8 mouse cellular contexts compared by ENCODE assay signal in genomic region chr7:24886308-24886633, GRCm38 (mm10). TPM values are rescaled to one million over a fixed set of nuclear protein-coding genes. Genes with fewer than 3 reads are reported as not detected.
DNase-seq lines count a peak whose midpoint lies in the region; ATAC-seq and TF ChIP-seq lines count a peak whose summit lies in the region.
"Had no signal": no experiment of that assay in that cellular context is flagged by ENCODE, and none has a peak within 500 bp of the region (broad histone marks: within the 10 kb centered on the region; RNA-seq: fewer than 3 reads in every experiment).

No protein-coding gene starts in this region.

- peak overlapping the region; percentile 64 for H3ac ChIP-seq in C2C12 (ENCODE audit: control insufficient read depth, insufficient read length, low read depth)

- ATAC-seq in G1E (ENCODE audit: extremely low read depth, insufficient number of reproducible peaks, low FRiP score, poor library complexity, severe bottlenecking), result no peak
- ATAC-seq in heart, embryonic 16.5 days (replicated peaks; ENCODE audit: extremely low read depth, insufficient read depth, low FRiP score), result no peak
- ATAC-seq in limb, embryonic 12.5 days (ENCODE audit: insufficient number of reproducible peaks, insufficient read depth, low FRiP score, low TSS enrichment, low read depth), result no peak
- no peak for ATAC-seq in stomach, embryonic 14.5 days (ENCODE audit: insufficient number of reproducible peaks, insufficient read depth, low FRiP score, low read depth)
- no peak for ATAC-seq in CD4-positive, CD25-positive, alpha-beta regulatory T cell, adult 4 months

- no peak for DNase-seq in G1E (ENCODE audit: low spot score)
- no peak for DNase-seq in frontal cortex, postnatal 25 days (ENCODE audit: low spot score in 2 of 2)

- peak overlapping the region; percentile 100 for H3K9ac ChIP-seq in heart, embryonic 16.5 days (ENCODE audit: low read length)
- H3K9ac ChIP-seq in limb, embryonic 12.5 days (replicated peaks), result peak overlapping the region; percentile 100
- H3K9ac ChIP-seq in stomach, embryonic 14.5 days (replicated peaks; ENCODE audit: low read depth, low read length), result peak overlapping the region; percentile 100

- H3K27ac ChIP-seq in heart, embryonic 16.5 days (ENCODE audit: low read length), result no peak overlapping the region
- peak overlapping the region; percentile 53; the same call in 1 of the 2 replicates for H3K27ac ChIP-seq in limb, embryonic 12.5 days
- H3K27ac ChIP-seq in stomach, embryonic 14.5 days (ENCODE audit: low read length), result no peak overlapping the region

- H3K4me2 ChIP-seq in heart, embryonic 16.5 days (ENCODE audit: low read depth, low read length), result peak overlapping the region; percentile 85
- peak overlapping the region; percentile 89 for H3K4me2 ChIP-seq in limb, embryonic 12.5 days
- H3K4me2 ChIP-seq in stomach, embryonic 14.5 days (replicated peaks; ENCODE audit: low read depth, low read length), result peak overlapping the region; percentile 85

- H3K4me1 ChIP-seq in G1E (ENCODE audit: insufficient read depth, low read depth, low read length), result peaks cover 58% of the 10 kb centered on the region
- peaks cover 21% of the 10 kb centered on the region for H3K4me1 ChIP-seq in heart, embryonic 16.5 days (ENCODE audit: control insufficient read depth, insufficient read depth, low read length)
- H3K4me1 ChIP-seq in limb, embryonic 12.5 days (replicated peaks), result peaks cover 29% of the 10 kb centered on the region
- peaks cover 20% of the 10 kb centered on the region for H3K4me1 ChIP-seq in stomach, embryonic 14.5 days (ENCODE audit: control insufficient read depth, insufficient read depth, low read length)

- H3K79me2 ChIP-seq in C2C12 (ENCODE audit: control insufficient read depth, insufficient read depth), result peaks cover 50% of the 10 kb centered on the region

- no peaks in the 10 kb centered on the region for H3K9me3 ChIP-seq in G1E (replicated peaks)
- H3K9me3 ChIP-seq in heart, embryonic 16.5 days (replicated peaks; ENCODE audit: control insufficient read depth, low read length), result no peaks in the 10 kb centered on the region
- H3K9me3 ChIP-seq in limb, embryonic 12.5 days, result no peaks in the 10 kb centered on the region
- H3K9me3 ChIP-seq in stomach, embryonic 14.5 days (ENCODE audit: control insufficient read depth, low read depth, low read length), result no peaks in the 10 kb centered on the region

- H3K36me3 ChIP-seq in C2C12 (ENCODE audit: control insufficient read depth, insufficient read depth), result peaks cover 64% of the 10 kb centered on the region
- peaks cover 66% of the 10 kb centered on the region for H3K36me3 ChIP-seq in G1E (replicated peaks)
- peaks cover 37% of the 10 kb centered on the region for H3K36me3 ChIP-seq in heart, embryonic 16.5 days (ENCODE audit: control insufficient read depth, insufficient read depth)
- peaks cover 56% of the 10 kb centered on the region for H3K36me3 ChIP-seq in limb, embryonic 12.5 days
- peaks cover 57% of the 10 kb centered on the region for H3K36me3 ChIP-seq in stomach, embryonic 14.5 days (ENCODE audit: control insufficient read depth, insufficient read depth, low read length)

- H3K27me3 ChIP-seq in C2C12 (ENCODE audit: control insufficient read depth, insufficient read depth, insufficient read length) (no peaks in the 10 kb centered on the region), G1E (ENCODE audit: insufficient read depth, low read length) (peaks cover 6% of the 10 kb centered on the region; the same call in 1 of the 2 replicates)
- H3K27me3 ChIP-seq in heart, embryonic 16.5 days (ENCODE audit: control insufficient read depth, insufficient read depth, low read length), result no peaks in the 10 kb centered on the region
- H3K27me3 ChIP-seq in limb, embryonic 12.5 days, result no peaks in the 10 kb centered on the region
- H3K27me3 ChIP-seq in stomach, embryonic 14.5 days (ENCODE audit: control insufficient read depth, insufficient read depth, low read length), result no peaks in the 10 kb centered on the region

- no peak for TF ChIP-seq CTCF in C2C12 (IDR thresholded peaks at IDR 0.05; ENCODE audit: control insufficient read depth, insufficient read depth, insufficient read length)
- no peak for TF ChIP-seq CTCF in G1E (IDR thresholded peaks at IDR 0.05; ENCODE audit: low read depth, low read length)

- peaks cover 38% of the 10 kb centered on the region for H3K79me3 ChIP-seq in C2C12 (ENCODE audit: low read depth)

- 50% methylated on average over 4 of the region's 4 CpGs for WGBS in heart, embryonic 16.5 days
- WGBS in limb, embryonic 12.5 days, result 71% methylated on average over 4 of the region's 4 CpGs
- 60% methylated on average over 4 of the region's 4 CpGs for WGBS in stomach, embryonic 14.5 days

- H3K4me3 ChIP-seq in C2C12 (ENCODE audit: insufficient read depth, poor library complexity, severe bottlenecking), result peak overlapping the region; percentile 93
- peak overlapping the region; percentile 97 for H3K4me3 ChIP-seq in G1E (ENCODE audit: low read depth, low read length)
- H3K4me3 ChIP-seq in heart, embryonic 16.5 days (ENCODE audit: low read length), result peak overlapping the region; percentile 95
- peak overlapping the region; percentile 99 for H3K4me3 ChIP-seq in limb, embryonic 12.5 days (replicated peaks)
- H3K4me3 ChIP-seq in stomach, embryonic 14.5 days (ENCODE audit: low read depth, low read length), result peak overlapping the region; percentile 99

TF ChIP-seq in C2C12, 6 proteins besides CTCF, POLR2A, EP300 and RAD21:
- no peak for TF ChIP-seq FOSL1 (IDR thresholded peaks at IDR 0.05; ENCODE audit: insufficient read depth, low read length, poor library complexity, severe bottlenecking)
- TF ChIP-seq CEBPB (IDR thresholded peaks at IDR 0.05; ENCODE audit: low read depth), result no peak
- no peak for TF ChIP-seq MYOD1 (IDR thresholded peaks at IDR 0.05; ENCODE audit: control insufficient read depth, insufficient read length, low read depth)
- no peak for TF ChIP-seq MYOG (IDR thresholded peaks at IDR 0.05; ENCODE audit: control insufficient read depth, extremely low read depth, insufficient read length)
- TF ChIP-seq USF1 (IDR thresholded peaks at IDR 0.05; ENCODE audit: low read depth), result no peak
- no peak for TF ChIP-seq MAX (IDR thresholded peaks at IDR 0.05)

RNA-seq across cellular contexts. Expression of gene Rps19, which starts 2.1 kb away (rescaled TPM):
- polyA plus RNA-seq in C2C12 (2012; fragmentation: generic; extraction: Trizol) (3,185 TPM), G1E (2012) (2,998 and 3,499 TPM in 2 replicates)
- total RNA-seq in G1E (2014; fragmentation: Nextera tagmentation) (877 and 949 TPM in 2 replicates), G1E (2017) (1,262 and 1,401 TPM in 2 replicates)
- 1,139 and 1,152 TPM in 2 replicates for polyA plus RNA-seq in heart, embryonic 16.5 days (2015; fragmentation: Nextera tagmentation; extraction: Ambion mirVana)
- 2,324 and 2,343 TPM in 2 replicates for polyA plus RNA-seq in limb, embryonic 12.5 days (2016; fragmentation: Nextera tagmentation; extraction: Ambion mirVana)
- 3,189 and 3,445 TPM in 2 replicates for polyA plus RNA-seq in stomach, embryonic 14.5 days (2014; fragmentation: Nextera tagmentation; extraction: Ambion mirVana)
- polyA plus RNA-seq in CD4-positive, CD25-positive, alpha-beta regulatory T cell, adult 4 months (2017; shearing (Covaris generic)), result over 10,000 TPM; 12,099 to 13,283 TPM

RNA-seq across cellular contexts. Expression of gene Cd79a, which starts 10.9 kb away (rescaled TPM):
- 0.09 TPM for polyA plus RNA-seq in C2C12 (2012; fragmentation: generic; extraction: Trizol)
- not detected in 2 replicates for total RNA-seq in G1E (2014; fragmentation: Nextera tagmentation)
- total RNA-seq in G1E (2017), result 0.11 TPM in 1 of 2 replicates, not detected in the other
- polyA plus RNA-seq in G1E (2012), result 0.04 TPM in 1 of 2 replicates, not detected in the other
- 0.36 and 0.38 TPM in 2 replicates for polyA plus RNA-seq in heart, embryonic 16.5 days (2015; fragmentation: Nextera tagmentation; extraction: Ambion mirVana)
- 0.51 and 0.86 TPM in 2 replicates for polyA plus RNA-seq in limb, embryonic 12.5 days (2016; fragmentation: Nextera tagmentation; extraction: Ambion mirVana)
- 0.33 TPM in 1 of 2 replicates, not detected in the other for polyA plus RNA-seq in stomach, embryonic 14.5 days (2014; fragmentation: Nextera tagmentation; extraction: Ambion mirVana)
- polyA plus RNA-seq in CD4-positive, CD25-positive, alpha-beta regulatory T cell, adult 4 months (2017; shearing (Covaris generic)), result 10 to 100 TPM in 1 of 2 experiments, 1 to 10 TPM in 1; 2.2 to 28.9 TPM

RNA-seq across cellular contexts. Expression of gene Dmrtc2, which starts 16.4 kb away (rescaled TPM):
- not detected for polyA plus RNA-seq in C2C12 (2012; fragmentation: generic; extraction: Trizol)
- not detected in 2 replicates for total RNA-seq in G1E (2014; fragmentation: Nextera tagmentation)
- total RNA-seq in G1E (2017), result not detected in 2 replicates
- polyA plus RNA-seq in G1E (2012), result not detected in 2 replicates
- not detected in 2 replicates for polyA plus RNA-seq in heart, embryonic 16.5 days (2015; fragmentation: Nextera tagmentation; extraction: Ambion mirVana)
- not detected in 2 replicates for polyA plus RNA-seq in limb, embryonic 12.5 days (2016; fragmentation: Nextera tagmentation; extraction: Ambion mirVana)
- not detected in 2 replicates for polyA plus RNA-seq in stomach, embryonic 14.5 days (2014; fragmentation: Nextera tagmentation; extraction: Ambion mirVana)
- polyA plus RNA-seq in CD4-positive, CD25-positive, alpha-beta regulatory T cell, adult 4 months (2017; shearing (Covaris generic)), result not detected
- polyA plus RNA-seq: cortical plate, adult 2 months had no signal

RNA-seq across cellular contexts. Expression of gene Arhgef1, which starts 16.4 kb away (rescaled TPM):
- polyA plus RNA-seq in C2C12 (2012; fragmentation: generic; extraction: Trizol), result 84.4 TPM
- total RNA-seq in G1E (2014; fragmentation: Nextera tagmentation), result 97.4 and 107 TPM in 2 replicates
- total RNA-seq in G1E (2017), result 38.3 and 48.2 TPM in 2 replicates
- polyA plus RNA-seq in G1E (2012), result 365 and 371 TPM in 2 replicates
- 75.4 and 80.9 TPM in 2 replicates for polyA plus RNA-seq in heart, embryonic 16.5 days (2015; fragmentation: Nextera tagmentation; extraction: Ambion mirVana)
- polyA plus RNA-seq in limb, embryonic 12.5 days (2016; fragmentation: Nextera tagmentation; extraction: Ambion mirVana), result 119 and 126 TPM in 2 replicates
- 88.8 and 89.9 TPM in 2 replicates for polyA plus RNA-seq in stomach, embryonic 14.5 days (2014; fragmentation: Nextera tagmentation; extraction: Ambion mirVana)
- polyA plus RNA-seq in CD4-positive, CD25-positive, alpha-beta regulatory T cell, adult 4 months (2017; shearing (Covaris generic)), result 100 to 1,000 TPM; 166 to 183 TPM

RNA-seq across cellular contexts. Expression of gene Lypd4, which starts 16.5 kb away (rescaled TPM):
- polyA plus RNA-seq in C2C12 (2012; fragmentation: generic; extraction: Trizol) (not detected), G1E (2012) (not detected in 2 replicates)
- total RNA-seq in G1E (2014; fragmentation: Nextera tagmentation) (not detected in 2 replicates), G1E (2017) (0.11 and 0.17 TPM in 2 replicates)
- polyA plus RNA-seq in heart, embryonic 16.5 days (2015; fragmentation: Nextera tagmentation; extraction: Ambion mirVana), result not detected in 2 replicates
- not detected in 2 replicates for polyA plus RNA-seq in limb, embryonic 12.5 days (2016; fragmentation: Nextera tagmentation; extraction: Ambion mirVana)
- polyA plus RNA-seq in stomach, embryonic 14.5 days (2014; fragmentation: Nextera tagmentation; extraction: Ambion mirVana), result not detected in 2 replicates
- not detected for polyA plus RNA-seq in CD4-positive, CD25-positive, alpha-beta regulatory T cell, adult 4 months (2017; shearing (Covaris generic))
- polyA plus RNA-seq: cortical plate, adult 2 months had no signal
